Mouse (Mus musculus) gastrocnemius, adult 8-10 months (tissue): Measurements from ENCODE around the gene Ankrd11. TPM values are rescaled to one million over a fixed set of nuclear protein-coding genes. Genes with fewer than 3 reads are reported as not detected.

Experiments
- DNase-seq, 2 experiments: peaks; one replicate each; pipeline ENCODE4 v3.0.0; 2022; ENCODE audit warnings: low spot score in 2 of 2
- total RNA-seq, 4 experiments: library from RNA; stranded (reverse); gene quantifications; 2 replicates each; pipeline ENCODE4 v1.2.4; 2022

Ankrd11 gene
- total RNA-seq, 4 experiments from 2014 or later = 55.0 to 63.5 (median 62.4) TPM

DNA sequence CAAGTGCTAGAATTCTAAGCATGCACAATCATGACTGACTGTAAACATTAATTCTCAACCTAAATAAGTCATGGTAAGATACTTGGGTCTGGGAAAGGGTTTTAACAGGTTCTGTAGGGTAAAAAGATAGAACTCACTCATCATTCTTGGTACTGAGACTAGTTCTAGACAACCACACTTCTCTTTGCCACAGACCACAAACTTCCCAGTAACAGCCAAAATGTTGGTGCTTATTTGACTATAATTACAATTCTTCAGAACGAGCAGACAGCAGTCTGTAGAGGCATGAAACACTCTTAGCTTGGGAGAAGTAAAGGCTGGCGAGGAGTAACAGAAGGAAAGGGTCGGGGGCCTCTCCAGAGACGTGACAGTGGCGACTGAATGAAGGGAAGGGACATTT lies 80.0 kb downstream of the Ankrd11 start:
- no peak for DNase-seq

DNA sequence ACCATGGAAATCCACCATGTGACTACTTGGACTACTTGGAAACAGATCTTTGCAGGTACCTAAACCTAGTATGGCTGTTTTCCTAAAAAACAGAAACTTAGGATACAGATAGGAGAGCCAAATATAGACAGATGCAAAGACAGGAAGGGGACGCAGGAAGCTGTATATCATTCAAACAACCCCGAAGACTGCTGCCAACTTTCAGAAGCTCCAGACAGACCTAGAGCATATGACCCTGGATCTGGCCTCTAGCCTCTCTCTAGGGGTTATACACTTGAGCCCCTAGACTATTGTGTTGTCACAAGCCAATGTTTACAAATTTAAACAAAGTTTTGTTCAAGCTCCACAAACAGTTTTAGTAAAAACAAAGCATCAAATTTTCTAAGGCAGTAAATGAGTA lies 80.6 kb downstream of the Ankrd11 start:
- no peak for DNase-seq

DNA sequence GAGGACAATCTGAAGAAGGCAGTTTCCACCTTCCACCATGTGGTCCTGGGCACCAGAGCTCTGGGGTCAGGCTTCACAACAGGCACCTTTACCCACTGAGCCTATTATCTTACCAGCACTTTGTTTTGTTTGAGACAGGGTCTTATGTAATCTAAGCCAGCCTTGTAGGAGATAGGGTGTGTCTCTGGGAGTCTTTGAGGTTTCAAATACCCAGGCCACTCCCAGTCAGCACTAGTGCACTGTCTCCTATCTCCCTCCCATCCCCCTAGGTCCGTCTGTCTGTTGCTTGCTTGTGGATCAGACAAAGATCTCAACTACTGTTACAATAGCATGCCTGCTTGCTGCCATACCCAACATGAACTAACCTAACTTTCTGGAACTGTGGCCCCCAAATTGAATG lies 81.1 kb downstream of the Ankrd11 start:
- DNase-seq = no peak

DNA sequence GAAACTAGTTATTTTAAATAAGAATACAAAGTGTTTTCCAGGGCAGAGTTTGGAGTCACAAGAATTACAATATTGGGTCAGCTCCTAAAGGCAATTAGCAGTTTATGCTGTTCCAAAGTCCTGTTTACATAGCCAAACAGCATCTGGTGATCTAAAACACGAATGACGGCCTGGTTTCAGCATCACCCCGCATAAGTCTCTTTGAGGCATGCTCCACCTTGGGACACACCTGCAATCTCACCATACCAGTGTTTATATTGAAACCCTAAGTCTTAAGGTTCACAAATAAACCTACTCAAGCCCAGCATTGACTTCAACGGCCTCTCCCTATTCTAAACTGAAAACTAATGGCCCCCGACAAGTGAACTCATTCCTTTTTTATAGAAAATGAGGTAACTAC lies 81.8 kb downstream of the Ankrd11 start:
- no peak for DNase-seq

DNA sequence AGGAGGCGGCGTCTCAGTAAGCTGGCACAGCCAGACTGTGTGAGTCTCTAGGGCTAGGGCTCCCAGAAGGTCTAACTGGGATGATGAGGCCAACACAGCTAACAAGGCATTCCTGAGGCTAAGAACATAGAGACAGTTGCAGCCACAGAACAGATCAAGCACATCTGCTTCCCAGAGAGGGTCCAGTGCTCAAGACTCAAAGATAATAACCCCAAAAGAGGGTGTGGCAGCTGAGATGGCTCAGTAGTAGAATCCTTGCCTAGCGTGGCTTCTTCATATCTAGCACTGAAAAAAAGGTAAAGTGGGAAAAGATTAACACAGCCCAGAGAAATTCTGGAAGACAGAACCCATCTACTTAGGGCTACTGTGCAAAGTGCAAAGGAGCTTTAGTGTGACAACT lies 86.1 kb downstream of the Ankrd11 start:
- DNase-seq = no peak

DNA sequence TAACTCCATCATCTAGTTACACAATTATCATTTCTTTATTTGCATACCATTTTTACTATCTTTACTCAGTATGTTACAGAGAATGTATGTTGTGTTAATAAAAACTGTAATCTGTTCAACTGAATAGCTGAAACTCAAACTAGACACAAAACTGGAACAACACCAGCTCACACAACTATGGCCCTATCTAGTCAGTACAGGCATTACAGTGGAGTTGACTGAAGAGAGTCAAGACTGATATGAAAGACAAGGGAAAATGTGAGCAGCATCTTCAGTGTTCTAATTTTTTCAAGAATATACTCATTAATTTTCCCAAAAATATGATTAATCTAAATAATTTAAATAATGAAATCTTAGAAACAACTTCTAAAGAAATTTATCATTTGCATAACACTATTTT lies 86.9 kb downstream of the Ankrd11 start:
- no peak for DNase-seq

DNA sequence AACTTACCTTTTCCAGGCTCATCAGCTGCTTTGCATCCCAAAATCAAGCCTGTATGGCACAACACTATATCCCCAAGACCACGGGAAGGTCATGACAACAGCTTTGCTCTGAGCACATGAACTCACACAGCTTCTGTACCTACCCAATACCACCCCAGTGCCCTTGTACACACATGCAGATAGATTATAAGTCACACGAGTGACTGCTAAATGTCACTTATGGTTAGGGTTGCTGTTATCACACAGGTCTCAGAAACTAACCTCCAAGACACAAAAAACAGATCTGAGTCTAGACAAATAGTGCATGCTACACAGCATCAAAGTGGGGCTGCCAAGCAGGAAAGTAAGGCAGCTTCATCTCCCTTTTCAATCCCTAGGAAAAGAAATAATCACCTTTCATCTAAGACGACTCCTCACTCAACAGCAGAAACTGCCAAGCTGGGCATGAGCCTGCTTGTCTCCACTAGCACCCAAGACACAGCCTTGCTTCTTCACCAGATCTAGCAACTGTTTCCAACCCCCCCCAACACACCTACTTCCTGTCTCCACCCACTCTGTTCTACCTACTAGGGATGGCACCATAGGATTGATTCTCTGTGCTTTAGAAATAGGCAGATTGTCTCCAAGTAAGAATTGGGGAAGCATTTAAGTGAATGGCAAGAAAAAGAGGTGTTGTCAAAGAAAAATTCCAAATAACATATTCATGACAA lies 87.8 kb downstream of the Ankrd11 start:
- no peak for DNase-seq

DNA sequence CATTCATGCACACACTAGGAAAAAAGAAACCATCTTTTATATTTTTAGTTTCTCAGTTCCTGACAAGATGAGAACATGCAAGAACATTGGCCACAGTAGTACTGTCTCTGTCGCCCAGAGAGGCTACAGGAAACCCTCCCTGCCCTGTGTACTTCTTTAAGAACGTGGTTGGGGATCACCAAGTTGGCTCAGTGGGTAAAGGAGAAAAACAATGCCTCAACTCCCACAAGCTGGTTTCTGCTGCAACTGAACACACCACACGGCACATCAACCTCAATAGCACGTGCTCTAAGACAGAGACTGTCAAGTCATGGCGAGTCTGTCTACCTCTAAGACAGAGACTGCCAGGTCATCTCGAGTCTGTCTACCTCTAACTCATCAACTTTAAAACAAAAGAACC lies 89.0 kb downstream of the Ankrd11 start:
- no peak for DNase-seq

DNA sequence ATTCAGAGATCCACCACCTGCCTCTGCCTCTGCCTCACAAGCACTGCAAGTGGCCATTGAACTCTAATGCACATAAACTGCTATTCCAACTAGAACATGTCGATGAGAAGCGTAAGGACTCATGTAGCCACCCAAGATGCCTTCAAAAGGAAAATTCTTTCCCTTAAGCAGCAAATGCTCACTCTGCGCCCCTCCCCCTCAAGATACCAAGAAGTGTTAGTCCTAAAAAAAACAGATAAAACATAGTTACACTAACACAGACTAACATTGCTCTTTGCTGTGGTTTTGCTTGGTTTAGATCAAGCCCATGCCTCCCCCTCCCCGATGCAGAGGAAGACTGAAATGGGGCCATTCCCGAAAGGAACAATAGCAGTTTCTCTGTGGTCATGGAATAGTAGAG lies 90.6 kb downstream of the Ankrd11 start:
- no peak for DNase-seq

DNA sequence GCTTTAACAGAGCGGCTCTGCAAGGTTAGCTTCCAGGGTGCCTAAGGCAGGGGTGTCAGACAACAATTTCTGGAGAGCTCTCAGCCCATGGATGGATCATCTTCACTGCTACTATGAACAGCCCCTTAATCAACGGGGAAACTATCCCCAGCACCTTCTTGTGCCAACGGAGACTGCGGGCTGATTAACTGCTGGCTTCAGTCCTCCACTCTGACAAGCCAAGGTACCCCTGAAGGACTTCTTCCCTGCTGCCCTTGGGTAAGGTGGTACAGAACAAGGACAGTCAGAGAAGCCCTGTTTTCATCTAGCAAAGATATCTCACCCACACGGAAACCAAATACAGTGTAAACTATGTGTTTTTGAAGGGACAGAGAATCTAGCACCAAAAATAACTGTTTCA lies 92.4 kb downstream of the Ankrd11 start:
- no peak for DNase-seq

DNA sequence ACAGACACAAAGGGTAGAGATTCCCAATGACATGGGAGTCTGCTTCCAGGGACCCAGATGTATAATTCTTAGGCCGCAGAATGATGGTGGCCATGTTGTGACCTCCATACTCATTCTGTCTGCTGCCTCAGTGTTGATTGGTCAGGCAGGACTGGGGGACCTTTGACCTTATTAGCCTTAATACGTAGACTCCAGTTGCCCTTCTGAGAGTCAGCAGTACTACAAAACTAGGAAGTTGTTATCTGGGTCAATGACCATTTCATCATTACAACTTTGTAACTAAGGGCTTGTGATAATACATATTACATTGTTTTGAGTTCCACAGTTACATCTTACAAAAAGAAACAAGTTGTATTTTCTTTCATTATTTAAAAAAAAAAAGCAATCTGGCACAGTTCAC lies 96.3 kb downstream of the Ankrd11 start:
- no peak for DNase-seq

DNA sequence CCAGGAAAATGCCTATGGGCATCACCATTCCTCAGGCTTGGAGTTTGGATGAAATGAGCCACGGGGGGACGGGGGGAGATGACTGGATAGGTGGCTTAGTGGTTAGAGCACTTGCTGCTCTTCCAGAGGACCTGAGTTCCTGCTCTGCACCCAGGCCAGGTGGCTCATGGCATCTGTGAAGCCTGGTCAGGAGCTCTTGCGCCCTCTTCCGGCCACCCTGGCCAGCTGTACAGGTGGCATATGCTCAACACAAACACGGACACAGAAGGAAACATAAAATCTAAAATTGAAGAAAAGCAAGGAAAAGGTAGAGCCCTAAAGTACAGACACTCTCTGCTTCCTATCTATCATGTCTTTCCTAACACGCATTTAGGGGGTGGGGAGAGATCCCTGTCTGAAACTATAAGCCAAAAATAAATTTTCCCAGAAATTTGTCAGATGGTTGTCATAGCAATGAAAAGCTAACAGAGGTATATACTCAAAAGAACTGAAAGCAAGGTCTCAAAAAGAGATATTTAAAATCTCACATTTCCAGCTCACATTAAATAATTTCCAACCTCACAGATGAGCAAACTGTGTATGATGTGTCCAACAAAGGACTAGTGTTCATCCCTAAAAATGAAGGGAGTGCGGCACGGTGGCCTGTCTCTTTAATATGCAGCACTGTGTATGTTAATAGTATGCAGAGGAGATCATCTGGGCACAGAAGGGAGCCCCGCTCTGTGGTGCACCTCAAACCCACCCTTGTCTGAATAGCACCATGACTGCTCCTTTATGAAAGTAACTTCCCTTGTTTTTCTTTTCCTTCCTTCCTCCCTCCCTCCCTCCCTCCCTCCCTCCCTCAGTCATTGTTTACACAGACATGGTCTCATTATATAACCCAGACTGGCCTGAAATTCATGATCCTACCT lies 99.0 kb downstream of the Ankrd11 start:
- DNase-seq = no peak

DNA sequence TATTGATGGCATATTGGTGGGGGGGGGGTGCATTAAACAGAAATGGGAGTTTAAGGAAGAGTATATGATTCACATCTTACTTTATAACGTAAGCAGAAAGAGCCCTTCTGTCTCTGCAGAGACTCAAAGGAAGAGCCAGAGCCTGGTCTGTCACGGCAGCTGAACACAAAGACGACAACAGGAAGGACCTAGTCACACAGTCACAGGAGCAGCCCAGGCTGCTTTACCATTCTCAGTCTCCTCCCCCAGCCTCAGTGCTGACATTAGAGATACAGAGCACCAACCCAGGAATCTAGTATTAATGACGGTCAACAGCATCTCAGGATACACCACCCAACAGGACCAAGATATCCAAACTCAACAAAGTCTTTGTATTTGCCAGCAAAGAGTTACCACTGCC lies 103.5 kb downstream of the Ankrd11 start:
- DNase-seq = no peak

DNA sequence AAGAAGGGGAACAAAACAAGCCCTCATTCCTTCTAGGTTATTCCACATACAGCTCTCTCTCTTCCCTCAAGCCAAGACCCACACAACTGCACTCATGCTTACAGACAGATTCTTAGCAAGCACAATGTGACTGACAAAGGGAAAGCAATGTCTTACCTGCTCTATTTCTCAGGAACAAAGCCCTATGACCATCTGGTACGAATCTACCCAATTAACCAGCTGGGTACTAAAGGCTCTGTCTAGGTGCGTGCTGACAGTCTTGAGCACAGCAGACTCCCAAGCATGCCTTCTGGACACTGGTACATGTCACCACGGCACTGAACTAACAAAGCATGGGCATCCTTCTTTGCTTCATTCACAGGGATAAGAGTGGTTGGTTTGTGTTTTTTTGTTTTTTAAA lies 103.9 kb downstream of the Ankrd11 start:
- no peak for DNase-seq

DNA sequence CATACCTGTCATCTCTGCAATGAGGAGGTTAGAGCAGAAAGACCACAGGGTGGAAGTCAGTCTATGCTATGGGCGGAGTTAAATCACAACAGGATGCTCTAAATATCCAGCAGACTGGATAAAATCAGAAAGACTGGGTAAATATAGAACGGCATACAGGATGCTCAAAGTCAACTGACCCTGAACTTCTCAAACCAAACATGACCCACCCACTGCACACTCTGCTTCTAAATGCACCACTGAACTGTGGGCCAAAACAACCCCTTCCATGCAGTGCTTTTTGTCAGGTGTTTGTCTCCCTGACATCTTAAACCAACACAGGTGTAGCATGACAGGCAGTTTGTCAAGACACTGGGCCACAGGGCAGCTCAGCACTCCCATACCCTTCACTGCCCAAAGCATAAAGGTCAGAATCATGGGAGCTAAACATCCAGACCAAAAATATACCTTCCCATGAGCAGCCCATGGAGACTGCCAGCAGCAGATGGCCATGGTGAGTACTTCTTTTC lies 104.5 kb downstream of the Ankrd11 start:
- no peak for DNase-seq

DNA sequence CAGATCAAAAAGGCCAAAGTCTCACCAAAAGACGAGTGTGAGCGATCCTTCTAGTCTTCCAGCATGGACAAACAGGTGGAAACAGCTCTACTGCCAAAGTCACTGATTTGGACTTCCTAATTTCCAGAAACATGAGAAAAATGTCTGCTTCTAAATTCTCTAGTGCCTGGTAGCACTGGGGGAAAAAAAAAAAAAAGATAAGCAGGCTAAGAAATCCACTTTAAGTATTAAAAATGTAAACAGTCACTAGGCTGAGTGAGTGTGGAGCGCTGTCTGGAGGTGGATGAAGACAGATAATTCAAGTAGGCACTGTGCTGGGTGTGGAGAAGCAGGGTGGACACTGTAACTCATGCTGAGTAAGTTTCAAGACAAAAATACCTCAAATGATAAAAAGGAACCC lies 106.2 kb downstream of the Ankrd11 start:
- DNase-seq = no peak

DNA sequence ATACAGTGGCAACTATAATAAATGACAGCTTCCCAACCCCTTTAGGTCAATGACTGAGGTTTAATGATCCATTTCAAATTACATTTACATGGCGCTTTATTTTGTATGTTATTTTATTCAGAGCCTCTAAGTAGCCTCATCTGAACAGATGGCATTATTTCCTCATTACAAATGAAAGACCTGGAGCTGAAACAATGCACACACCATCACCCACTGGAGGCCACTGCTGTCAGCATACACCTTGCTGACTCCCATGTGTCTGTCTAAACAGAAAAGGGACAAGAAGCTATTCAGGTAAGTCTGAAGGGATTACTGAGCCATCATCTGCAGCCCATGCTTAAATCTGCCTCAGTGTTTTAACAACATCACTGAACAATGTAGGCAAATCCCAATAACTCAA lies 107.0 kb downstream of the Ankrd11 start:
- DNase-seq = no peak

DNA sequence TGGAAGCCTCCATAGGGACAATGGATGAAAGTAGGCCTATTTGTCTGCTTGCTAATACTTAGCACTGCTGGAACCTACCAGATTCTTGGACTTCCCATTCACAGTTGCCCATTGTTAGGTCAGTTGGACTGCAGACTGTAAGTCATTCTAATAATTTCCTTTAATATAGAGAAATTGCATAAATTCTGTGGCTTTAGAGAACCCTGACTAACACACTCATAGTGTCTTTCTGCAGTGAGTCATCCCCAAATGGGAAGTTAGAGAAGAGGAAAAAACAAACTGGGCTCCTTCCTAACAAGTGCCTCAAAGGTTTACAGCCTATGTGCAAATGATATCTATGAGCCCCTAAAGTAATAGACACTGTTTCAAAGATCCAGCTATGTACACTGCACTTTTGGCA lies 108.1 kb downstream of the Ankrd11 start:
- DNase-seq = no peak

DNA sequence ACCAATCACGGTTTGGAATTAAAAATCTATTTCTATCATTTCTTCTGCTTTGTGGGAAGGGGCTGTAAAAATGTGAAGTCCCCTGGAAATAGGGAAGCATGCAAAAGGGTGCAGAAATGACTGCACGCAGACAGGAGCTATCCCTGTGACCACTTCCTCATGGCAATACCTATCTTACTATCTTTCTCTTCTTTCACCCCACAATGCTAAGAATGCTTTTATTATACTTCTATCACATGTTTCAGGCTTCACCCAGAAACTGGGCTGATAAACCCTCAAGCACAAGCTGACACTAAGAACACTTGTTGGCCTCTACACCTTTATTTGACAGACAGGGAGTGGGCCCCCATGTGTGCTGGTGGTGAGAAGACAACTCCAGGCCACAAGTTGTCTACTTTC lies 109.5 kb downstream of the Ankrd11 start:
- no peak for DNase-seq

DNA sequence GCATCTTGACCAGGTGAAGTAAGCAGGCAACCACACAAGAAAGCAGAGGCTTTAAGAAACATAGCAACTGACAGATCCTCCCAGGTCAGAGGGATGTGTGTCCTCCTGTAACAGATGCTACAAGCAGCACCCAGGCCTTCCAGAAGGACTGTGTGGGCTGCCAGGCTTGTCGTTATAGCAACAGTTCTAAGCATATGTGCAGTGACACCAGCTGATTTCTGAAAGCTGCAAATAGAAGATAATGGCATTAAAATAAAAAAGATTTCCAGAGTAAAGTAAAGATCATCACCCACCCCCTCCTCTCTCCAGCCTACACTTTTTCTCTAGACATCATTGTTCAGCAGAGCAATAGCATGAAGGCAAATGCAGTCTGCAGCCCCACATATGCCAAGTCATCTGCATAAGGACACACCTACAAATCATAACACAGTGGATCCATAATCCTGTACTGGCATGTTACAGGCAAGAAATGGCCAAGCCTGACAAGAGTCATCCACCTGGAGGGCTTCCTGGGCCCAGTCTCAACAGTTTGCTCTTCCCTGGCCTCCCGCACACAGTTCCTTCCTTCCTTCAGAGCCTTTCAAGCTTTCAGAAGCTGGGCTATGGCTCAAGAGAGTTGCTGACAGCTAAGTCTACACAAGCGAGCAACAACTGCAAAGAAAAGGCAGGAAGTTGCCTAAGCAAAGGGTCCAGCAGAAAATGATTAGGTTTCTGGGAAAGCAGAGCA lies 110.1 kb downstream of the Ankrd11 start:
- DNase-seq = no peak

DNA sequence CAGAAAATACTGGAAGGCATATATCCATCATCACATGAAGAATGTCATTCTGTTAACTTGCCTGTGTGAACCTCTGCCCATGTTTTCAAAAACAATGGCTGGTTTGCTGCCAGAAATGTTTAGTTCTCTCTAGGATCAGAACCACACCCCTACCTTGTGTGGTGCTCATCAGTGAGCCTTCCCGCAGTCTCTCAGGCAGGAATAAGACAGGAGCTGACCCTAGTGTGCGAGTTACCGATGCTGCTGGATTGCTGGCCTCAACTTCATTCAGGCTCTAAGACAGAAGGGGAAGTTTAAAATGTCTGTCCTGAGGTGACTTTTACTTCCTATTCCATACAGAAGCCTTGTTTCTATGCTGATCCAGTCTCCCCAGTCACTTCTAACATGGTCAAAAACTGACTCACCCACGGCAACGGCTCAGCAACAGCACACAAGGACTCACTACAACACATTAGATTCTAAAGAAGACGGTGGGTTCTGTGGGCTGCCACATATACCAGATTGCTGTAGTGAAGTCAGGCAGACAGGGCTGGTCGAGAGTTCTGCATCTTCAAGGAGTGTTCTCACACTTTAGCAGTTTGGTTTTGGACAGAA lies 113.3 kb downstream of the Ankrd11 start:
- DNase-seq = no peak

DNA sequence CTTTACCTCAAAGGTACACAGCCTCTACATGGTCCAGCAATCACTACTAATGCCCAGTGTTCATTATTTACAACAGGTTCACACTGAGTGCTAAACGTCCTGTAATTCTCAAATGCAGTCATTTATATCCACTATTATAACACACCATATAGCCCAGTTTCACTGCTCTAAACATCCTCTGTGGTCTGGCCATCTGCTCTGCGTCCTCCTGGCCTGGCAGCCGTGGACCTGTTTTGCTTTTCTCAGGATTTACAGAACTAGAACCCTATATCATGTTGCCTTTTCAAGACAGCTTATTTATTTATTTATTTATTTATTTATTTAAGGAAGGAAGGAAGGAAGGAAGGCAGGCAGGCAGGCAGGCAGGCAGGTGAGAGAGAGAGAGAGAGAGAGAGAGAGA lies 114.2 kb downstream of the Ankrd11 start:
- no peak for DNase-seq
